In genomic region chr7:82648353-82649080, GRCm38 (mm10) we compare ENCODE assay signal across 8 mouse cellular contexts. TPM values are rescaled to one million over a fixed set of nuclear protein-coding genes. Genes with fewer than 3 reads are reported as not detected.
DNase-seq lines count a peak whose midpoint lies in the region; ATAC-seq lines count a peak whose summit lies in the region.

Saxo2 (minus strand) TSS chr7:82648528.
Efl1 (plus strand) TSS chr7:82648614.

- DNase-seq in MN1 (ENCODE audit: low spot score) = peak; percentile 95
- peak; percentile 95 for DNase-seq in cerebellum, adult 9-10 months
- DNase-seq in frontal cortex, adult 2 months (ENCODE audit: extremely low spot score in 1 of 2, low spot score in 1 of 2) = peak; percentile 95 to 99
- DNase-seq in hindbrain, embryonic 11.5 days (ENCODE audit: low spot score) = peak; percentile 96
- peak; percentile 96 to 97 for DNase-seq in layer of hippocampus, postnatal 10 days (ENCODE audit: low spot score in 2 of 2)
- DNase-seq in lung, postnatal 10 days = peak; percentile 97
- peak; percentile 92 for DNase-seq in ovary, postnatal 36 days (ENCODE audit: low spot score)
- peak; percentile 97 for DNase-seq in thymus, postnatal 25 days

- ATAC-seq in hindbrain, embryonic 11.5 days (ENCODE audit: low FRiP score) = peak; percentile 99

- peak within 1 kb of the TSS; percentile 67 for H3K9ac ChIP-seq in hindbrain, embryonic 11.5 days (ENCODE audit: low read depth, low read length)

- WGBS in hindbrain, embryonic 11.5 days = under 1% methylated on average over 46 of the region's 46 CpGs

- H3K27me3 ChIP-seq in hindbrain, embryonic 11.5 days (ENCODE audit: control insufficient read depth, insufficient read depth, low read length) = no peaks in the 10 kb centered on the region

- peak within 1 kb of the TSS; percentile 57 for H3K4me2 ChIP-seq in hindbrain, embryonic 11.5 days (replicated peaks; ENCODE audit: low read depth, low read length)

- no peaks in the 10 kb centered on the region for H3K36me3 ChIP-seq in hindbrain, embryonic 11.5 days (ENCODE audit: control insufficient read depth, insufficient read depth, low read length)

- no peaks in the 10 kb centered on the region for H3K9me3 ChIP-seq in hindbrain, embryonic 11.5 days (ENCODE audit: control insufficient read depth, low read length)

- H3K4me1 ChIP-seq in hindbrain, embryonic 11.5 days (replicated peaks; ENCODE audit: control insufficient read depth, insufficient read depth, low read length) = no peaks in the 10 kb centered on the region

- peak within 1 kb of the TSS; percentile 81 for H3K4me3 ChIP-seq in hindbrain, embryonic 11.5 days (ENCODE audit: low read depth, low read length)

- H3K27ac ChIP-seq in hindbrain, embryonic 11.5 days (ENCODE audit: low read depth, low read length) = no peak within 1 kb of the TSS

RNA-seq across cellular contexts. Expression of gene Saxo2, which starts in this region (rescaled TPM):
- 12.0 and 16.5 TPM in 2 replicates for polyA plus RNA-seq in frontal cortex, adult 2 months (2012; rRNA removed)
- polyA plus RNA-seq in hindbrain, embryonic 11.5 days (2014; fragmentation: Nextera tagmentation; extraction: Ambion mirVana) = 8.8 and 9.0 TPM in 2 replicates
- total RNA-seq in layer of hippocampus, postnatal 10 days (2021) = 10 to 100 TPM; 11.6 to 13.1 TPM

RNA-seq across cellular contexts. Expression of gene Efl1, which starts in this region (rescaled TPM):
- polyA plus RNA-seq in frontal cortex, adult 2 months (2012; rRNA removed) = 7.7 and 8.1 TPM in 2 replicates
- 23.8 and 27.9 TPM in 2 replicates for polyA plus RNA-seq in hindbrain, embryonic 11.5 days (2014; fragmentation: Nextera tagmentation; extraction: Ambion mirVana)
- 10 to 100 TPM; 16.7 to 19.3 TPM for total RNA-seq in layer of hippocampus, postnatal 10 days (2021)
